Mouse (Mus musculus): ENCODE measurements around the gene Kif12.

Kif12 gene

GRCm38 (mm10) chr4:63158192-63158591, 13.7 kb downstream of the Kif12 start:
- no peak for DNase-seq (ENCODE audit: low spot score)

GRCm38 (mm10) chr4:63156726-63157634, 15.0 kb downstream of the Kif12 start:
- DNase-seq (ENCODE audit: low spot score): no peak

GRCm38 (mm10) chr4:63155596-63155995, 16.3 kb downstream of the Kif12 start:
- no peak for DNase-seq (ENCODE audit: low spot score)

GRCm38 (mm10) chr4:63154699-63155098, 17.2 kb downstream of the Kif12 start, which contains the start of gene Ambp:
Gene Ambp (minus strand): TSS chr4:63154799.
- DNase-seq (ENCODE audit: low spot score): no peak

GRCm38 (mm10) chr4:63154028-63154427, 17.9 kb downstream of the Kif12 start:
- no peak for DNase-seq (ENCODE audit: low spot score)

GRCm38 (mm10) chr4:63151127-63151526, 20.8 kb downstream of the Kif12 start:
- no peak for DNase-seq (ENCODE audit: low spot score)

- DNase-seq (ENCODE audit: low spot score): no peak
Observed at GRCm38 (mm10) chr4:63147268-63147667, 24.7 kb downstream of the Kif12 start.

GRCm38 (mm10) chr4:63129891-63130624, 41.9 kb downstream of the Kif12 start:
- DNase-seq (ENCODE audit: low spot score): no peak

- no peak for DNase-seq (ENCODE audit: low spot score)
Observed at GRCm38 (mm10) chr4:63124861-63125466, 47.0 kb downstream of the Kif12 start.

- DNase-seq (ENCODE audit: low spot score): peak; percentile 68
Observed at GRCm38 (mm10) chr4:63118639-63119437, 53.1 kb downstream of the Kif12 start.
